Mouse (Mus musculus) left cerebral cortex, adult 6 months (tissue): ENCODE measurements around the gene Rhox2g. TPM values are rescaled to one million over a fixed set of nuclear protein-coding genes. Genes with fewer than 3 reads are reported as not detected.

Experiments
- long read RNA-seq, 2 experiments: library from polyadenylated mRNA; unstranded; transcript quantifications; one replicate each; pipeline ENCODE4 v2.0.0; 2019 to 2020
- polyA plus RNA-seq: library from polyadenylated mRNA; unstranded; fragments of <200 nt; fragmentation: Nextera tagmentation; gene quantifications from 2 replicates; pipeline ENCODE4 v1.2.3, GENCODE M21; 2021

Rhox2g gene
- not detected in 2 replicates for polyA plus RNA-seq
- long read RNA-seq, experiment 1: 0 reads
- long read RNA-seq, experiment 2: 0 reads

DNA sequence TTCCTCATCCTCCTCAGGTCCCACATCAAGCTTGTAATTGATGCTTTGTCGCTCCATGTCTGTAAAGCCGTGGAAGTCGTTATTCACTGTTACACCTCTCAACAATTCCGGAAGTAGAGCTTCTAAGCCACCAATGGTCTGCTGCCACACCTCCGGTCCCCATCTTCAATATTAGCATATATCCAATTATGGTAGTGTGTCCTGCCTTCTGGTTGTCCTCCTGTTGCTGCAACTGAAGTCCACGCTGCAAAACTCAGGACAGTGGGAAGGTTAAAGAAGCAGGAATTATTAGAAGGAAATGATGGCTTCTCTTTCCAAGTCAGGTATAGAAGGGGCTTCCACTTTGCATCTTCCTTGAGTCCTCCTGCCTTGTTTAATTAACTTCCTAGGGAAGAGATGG lies at the start of gene Rhox2g:
TSS of gene Rhox2g (minus strand) at position 101 of the 400 bp plus-strand sequence.

DNA sequence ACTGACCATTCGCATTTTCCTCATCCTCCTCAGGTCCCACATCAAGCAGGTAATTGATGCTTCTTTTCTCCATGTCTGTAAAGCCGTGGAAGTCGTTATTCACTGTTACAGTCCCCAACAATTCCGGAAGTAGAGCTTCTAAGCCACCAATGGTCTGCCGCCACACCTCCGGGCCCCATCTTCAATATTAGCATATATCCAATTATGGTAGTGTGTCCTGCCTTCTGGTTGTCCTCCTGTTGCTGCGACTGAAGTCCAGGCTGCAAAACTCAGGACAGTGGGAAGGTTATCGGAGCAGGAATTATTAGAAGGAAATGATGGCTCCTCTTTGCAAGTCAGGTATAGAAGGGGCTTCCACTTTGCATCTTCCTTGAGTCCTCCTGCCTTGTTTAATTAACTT lies 29.9 kb upstream of the Rhox2g start, which contains the start of gene Rhox2h:
TSS of gene Rhox2h (minus strand) at position 101 of the 400 bp plus-strand sequence.

DNA sequence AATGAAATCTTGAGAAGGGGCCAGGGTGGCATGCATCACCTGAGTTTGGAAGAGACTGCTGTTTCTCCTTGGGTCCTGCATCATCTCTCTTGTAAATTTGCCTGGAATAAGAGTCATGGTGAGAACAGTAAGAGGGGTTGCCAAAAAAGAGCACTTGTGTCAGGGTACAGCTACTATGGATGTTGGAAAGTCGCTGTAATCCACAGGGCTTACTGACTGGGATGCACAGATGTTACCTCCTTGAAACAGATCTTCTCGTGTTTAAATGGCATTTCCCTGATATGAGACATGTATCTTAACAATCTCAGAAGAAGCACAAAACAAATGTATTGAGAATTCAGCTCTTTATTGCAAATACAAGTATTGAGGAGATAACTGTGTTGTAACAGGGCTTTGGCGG lies 25.4 kb upstream of the Rhox2g start, which contains the start of gene Rhox3h:
TSS of gene Rhox3h (minus strand) at position 101 of the 400 bp plus-strand sequence.

DNA sequence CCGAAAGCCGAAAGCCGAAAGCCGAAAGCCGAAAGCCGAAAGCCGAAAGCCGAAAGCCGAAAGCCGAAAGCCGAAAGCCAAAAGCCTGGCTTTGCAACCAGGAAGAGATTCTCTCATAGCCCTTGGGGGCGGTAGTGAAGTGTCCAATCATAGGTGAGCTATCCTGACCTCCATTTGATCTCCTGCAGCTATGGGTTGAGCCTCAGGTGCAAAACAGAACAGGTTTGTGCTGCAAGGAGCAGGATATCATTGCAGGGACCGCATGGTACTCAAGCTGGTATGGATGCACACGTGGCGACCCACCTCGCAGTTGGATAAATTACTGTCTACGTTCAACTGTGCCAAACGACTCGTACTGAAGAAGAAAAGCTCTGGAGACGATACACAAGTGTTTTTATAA lies 8.0 kb upstream of the Rhox2g start, which contains the start of gene Rhox4g:
TSS of gene Rhox4g (minus strand) at position 101 of the 400 bp plus-strand sequence.

DNA sequence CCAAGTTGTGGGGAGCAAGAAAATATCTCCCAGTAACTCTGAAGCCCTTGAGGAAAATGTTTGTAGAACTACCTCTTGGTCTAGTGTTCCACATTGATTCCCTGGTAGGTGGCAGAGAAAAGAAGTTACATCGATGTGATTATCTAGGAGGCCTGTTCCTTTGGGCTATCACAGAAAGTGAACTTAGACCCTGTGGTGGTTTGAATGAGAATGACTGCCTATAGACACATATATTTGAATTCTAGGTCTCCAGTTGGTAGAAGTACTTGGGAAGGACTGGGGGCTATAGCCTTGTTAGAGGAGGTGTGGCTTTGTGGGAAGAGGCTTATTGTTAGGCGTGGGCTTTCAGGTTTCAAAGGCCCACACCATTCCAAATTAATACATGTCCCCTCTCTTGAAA lies 14.8 kb downstream of the Rhox2g start, which contains the start of gene Rhox3g:
TSS of gene Rhox3g (minus strand) at position 101 of the 400 bp plus-strand sequence.

DNA sequence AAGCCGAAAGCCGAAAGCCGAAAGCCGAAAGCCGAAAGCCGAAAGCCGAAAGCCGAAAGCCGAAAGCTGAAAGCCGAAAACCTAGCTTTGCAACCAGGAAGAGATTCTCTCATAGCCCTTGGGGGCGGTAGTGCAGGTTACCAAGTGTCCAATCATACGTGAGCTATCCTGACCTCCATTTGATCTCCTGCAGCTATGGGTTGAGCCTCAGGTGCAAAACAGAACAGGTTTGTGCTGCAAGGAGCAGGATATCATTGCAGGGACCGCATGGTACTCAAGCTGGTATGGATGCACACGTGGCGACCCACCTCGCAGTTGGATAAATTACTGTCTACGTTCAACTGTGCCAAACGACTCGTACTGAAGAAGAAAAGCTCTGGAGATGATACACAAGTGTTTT lies 35.7 kb downstream of the Rhox2g start, which contains the start of gene Rhox4f:
TSS of gene Rhox4f (minus strand) at position 101 of the 400 bp plus-strand sequence.

Other genes with a start within 250 kb of the Rhox2g start
- gene Rhox2b, start 231.4 kb downstream of the Rhox2g start, polyA plus RNA-seq: not detected in 2 replicates
- gene Rhox4b, start 211.0 kb downstream of the Rhox2g start, polyA plus RNA-seq: not detected in 2 replicates
- not detected in 2 replicates for gene Rhox2c, start 189.8 kb downstream of the Rhox2g start, polyA plus RNA-seq
- gene Rhox3c, start 184.9 kb downstream of the Rhox2g start, polyA plus RNA-seq: not detected in 2 replicates
- not detected in 2 replicates for gene Rhox4c, start 163.1 kb downstream of the Rhox2g start, polyA plus RNA-seq
- not detected in 2 replicates for gene Rhox2d, start 150.0 kb downstream of the Rhox2g start, polyA plus RNA-seq
- gene Rhox4d, start 129.1 kb downstream of the Rhox2g start, polyA plus RNA-seq: not detected in 2 replicates
- not detected in 2 replicates for gene Rhox2e, start 113.0 kb downstream of the Rhox2g start, polyA plus RNA-seq
- not detected in 2 replicates for gene Rhox3e, start 101.5 kb downstream of the Rhox2g start, polyA plus RNA-seq
- gene Rhox4e, start 86.1 kb downstream of the Rhox2g start, polyA plus RNA-seq: not detected in 2 replicates
- not detected in 2 replicates for gene Rhox2f, start 72.1 kb downstream of the Rhox2g start, polyA plus RNA-seq
- gene Rhox3f, start 62.5 kb downstream of the Rhox2g start, polyA plus RNA-seq: not detected in 2 replicates
- not detected in 2 replicates for gene Rhox4f, start 35.8 kb downstream of the Rhox2g start, polyA plus RNA-seq
- gene Rhox3g, start 14.9 kb downstream of the Rhox2g start, polyA plus RNA-seq: not detected in 2 replicates
- gene Rhox4g, start 7.9 kb upstream of the Rhox2g start, polyA plus RNA-seq: not detected in 2 replicates
- not detected in 2 replicates for gene Rhox3h, start 25.3 kb upstream of the Rhox2g start, polyA plus RNA-seq
- not detected in 2 replicates for gene Rhox2h, start 29.8 kb upstream of the Rhox2g start, polyA plus RNA-seq
- 0.28 TPM in 1 of 2 replicates, not detected in the other for gene Rhox5, start 161.4 kb upstream of the Rhox2g start, polyA plus RNA-seq
- not detected in 2 replicates for gene Rhox6, start 183.4 kb upstream of the Rhox2g start, polyA plus RNA-seq
- not detected in 2 replicates for gene Rhox7a, start 188.2 kb upstream of the Rhox2g start, polyA plus RNA-seq
- not detected in 2 replicates for gene Rhox8, start 235.5 kb upstream of the Rhox2g start, polyA plus RNA-seq